Mouse (Mus musculus): ENCODE data around the gene Ccser2. TPM values are rescaled to one million over a fixed set of nuclear protein-coding genes. Genes with fewer than 3 reads are reported as not detected.
A peak's percentile ranks its signal among the peaks of the same experiment; 100 is the strongest.

The Ccser2 gene
- polyA plus RNA-seq, 1 experiment from 2014 or later, result 29.4 TPM

- no peak for DNase-seq (ENCODE audit: low spot score)
- H3K4me1 ChIP-seq, result peaks cover 6% of the 10 kb centered on the region; the same call in 1 of the 2 replicates
- 85% methylated on average over 7 of the region's 7 CpGs for WGBS
- no peaks in the 10 kb centered on the region for H3K27me3 ChIP-seq (ENCODE audit: insufficient read depth, poor library complexity, severe bottlenecking)
- no peak overlapping the region for H3K27ac ChIP-seq
- H3K9me3 ChIP-seq, result no peaks in the 10 kb centered on the region
- peaks cover 4% of the 10 kb centered on the region; the same call in 1 of the 2 replicates for H3K36me3 ChIP-seq
- H3K4me3 ChIP-seq, result no peak overlapping the region
Measured at GRCm38 (mm10) chr14:36890130-36890529, 78.4 kb downstream of the Ccser2 start.

GRCm38 (mm10) chr14:36885680-36886079 lies 82.9 kb downstream of the Ccser2 start:
- DNase-seq (ENCODE audit: low spot score), result no peak
- Histone ChIP-seq H3K27ac (no peak overlapping the region), H3K4me3 (no peak overlapping the region), H3K9me3 (no peaks in the 10 kb centered on the region), H3K27me3 (ENCODE audit: insufficient read depth, poor library complexity, severe bottlenecking) (no peaks in the 10 kb centered on the region), H3K36me3 (peaks cover 10% of the 10 kb centered on the region; the same call in 1 of the 2 replicates), H3K4me1 (no peaks in the 10 kb centered on the region)
- WGBS, result 91% methylated on average over 5 of the region's 5 CpGs

GRCm38 (mm10) chr14:36885117-36885516 lies 83.5 kb downstream of the Ccser2 start:
- H3K27ac ChIP-seq, result no peak overlapping the region
- H3K27me3 ChIP-seq (ENCODE audit: insufficient read depth, poor library complexity, severe bottlenecking), result no peaks in the 10 kb centered on the region
- no peaks in the 10 kb centered on the region for H3K4me1 ChIP-seq
- H3K36me3 ChIP-seq, result peaks cover 9% of the 10 kb centered on the region; the same call in 1 of the 2 replicates
- WGBS, result 90% methylated on average over 1 of the region's 1 CpGs
- no peak for DNase-seq (ENCODE audit: low spot score)
- no peaks in the 10 kb centered on the region for H3K9me3 ChIP-seq
- H3K4me3 ChIP-seq, result no peak overlapping the region

GRCm38 (mm10) chr14:36883576-36883975 lies 85.0 kb downstream of the Ccser2 start:
- no peaks in the 10 kb centered on the region for H3K27me3 ChIP-seq (ENCODE audit: insufficient read depth, poor library complexity, severe bottlenecking)
- 50% methylated on average over 3 of the region's 3 CpGs for WGBS
- DNase-seq (ENCODE audit: low spot score), result no peak
- H3K9me3 ChIP-seq, result no peaks in the 10 kb centered on the region
- peaks cover 17% of the 10 kb centered on the region for H3K36me3 ChIP-seq
- H3K4me3 ChIP-seq, result no peak overlapping the region
- no peaks in the 10 kb centered on the region for H3K4me1 ChIP-seq
- no peak overlapping the region for H3K27ac ChIP-seq

GRCm38 (mm10) chr14:36870257-36870656 lies 98.3 kb downstream of the Ccser2 start:
- Histone ChIP-seq H3K27me3 (ENCODE audit: insufficient read depth, poor library complexity, severe bottlenecking) (no peaks in the 10 kb centered on the region), H3K9me3 (no peaks in the 10 kb centered on the region), H3K4me3 (no peak overlapping the region), H3K4me1 (no peaks in the 10 kb centered on the region), H3K36me3 (no peaks in the 10 kb centered on the region), H3K27ac (no peak overlapping the region)
- no peak for DNase-seq (ENCODE audit: low spot score)
- WGBS, result 86% methylated on average over 6 of the region's 6 CpGs

DNA sequence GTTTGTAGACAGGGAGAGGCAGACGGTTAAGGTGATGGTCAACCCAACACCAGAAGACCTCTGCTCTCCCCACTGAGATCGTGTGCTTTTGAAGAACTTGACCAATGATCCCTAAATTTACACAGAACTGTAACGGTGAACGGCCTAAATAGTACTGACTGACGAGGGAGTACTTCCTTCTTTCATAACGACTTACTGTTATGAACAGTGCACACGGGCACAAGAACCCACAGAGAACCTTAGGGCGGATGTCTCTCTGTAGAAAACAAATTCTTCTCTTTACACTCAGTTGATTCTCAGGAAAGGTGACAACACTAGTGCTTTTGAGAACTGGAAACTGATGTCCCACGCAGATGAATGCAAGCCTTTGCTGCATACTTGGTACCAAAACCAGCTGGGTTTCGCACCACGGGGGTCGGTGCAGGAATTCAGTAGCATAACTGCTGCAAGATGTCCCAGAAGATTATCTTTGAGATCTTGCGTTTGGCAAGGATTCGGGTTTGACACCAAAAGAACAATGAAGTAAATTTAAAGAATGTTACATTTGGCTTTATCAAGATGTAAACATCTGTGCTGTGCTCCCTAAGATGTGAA lies 99.7 kb downstream of the Ccser2 start:
- Histone ChIP-seq H3K36me3 (no peaks in the 10 kb centered on the region), H3K4me1 (no peaks in the 10 kb centered on the region), H3K27me3 (ENCODE audit: insufficient read depth, poor library complexity, severe bottlenecking) (no peaks in the 10 kb centered on the region), H3K27ac (no peak overlapping the region), H3K4me3 (no peak overlapping the region), H3K9me3 (no peaks in the 10 kb centered on the region)
- DNase-seq (ENCODE audit: low spot score), result no peak
- 82% methylated on average over 14 of the region's 14 CpGs for WGBS

- WGBS, result 18% methylated on average over 6 of the region's 6 CpGs
- no peak for DNase-seq (ENCODE audit: low spot score)
Measured at GRCm38 (mm10) chr14:36866966-36867700, 101.4 kb downstream of the Ccser2 start.

DNA sequence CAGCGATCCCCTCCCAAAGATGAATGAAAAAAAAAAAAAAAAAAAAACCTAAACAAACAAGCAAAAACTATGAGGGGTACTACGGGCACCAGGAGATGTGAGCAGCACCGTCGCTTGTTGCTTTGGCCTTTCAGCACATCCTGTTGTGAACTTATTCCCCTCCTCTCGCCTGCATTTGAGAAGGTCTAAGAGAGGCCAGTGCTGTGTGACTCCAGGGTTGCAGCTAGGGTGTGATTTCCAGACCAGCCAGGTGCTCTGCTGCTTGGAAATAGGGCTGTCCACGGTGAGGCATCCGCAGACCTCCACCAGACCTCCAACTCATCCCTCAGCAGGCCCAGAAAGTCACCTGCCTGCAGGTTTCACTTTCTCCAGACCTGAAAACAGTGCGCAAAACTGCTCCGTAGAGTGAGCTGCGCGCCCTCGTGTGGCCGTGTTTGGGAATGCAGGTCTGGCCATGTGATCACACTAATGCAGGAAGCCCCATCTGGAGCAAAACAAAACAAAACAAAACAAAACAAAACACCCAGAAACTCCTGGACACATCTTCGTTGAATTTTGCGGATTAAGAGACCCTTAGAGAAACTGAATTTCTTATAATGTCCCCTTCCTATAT lies 104.6 kb downstream of the Ccser2 start:
- Histone ChIP-seq H3K4me3 (peak overlapping the region; percentile 35), H3K36me3 (no peaks in the 10 kb centered on the region), H3K27ac (no peak overlapping the region), H3K9me3 (no peaks in the 10 kb centered on the region), H3K4me1 (no peaks in the 10 kb centered on the region), H3K27me3 (ENCODE audit: insufficient read depth, poor library complexity, severe bottlenecking) (no peaks in the 10 kb centered on the region)
- peak; percentile 92 for DNase-seq (ENCODE audit: low spot score)
- WGBS, result 24% methylated on average over 15 of the region's 15 CpGs

More at GRCm38 (mm10) chr14:36866966-36867700, 101.4 kb downstream of the Ccser2 start:
- H3K36me3 ChIP-seq, result no peaks in the 10 kb centered on the region
- H3K27me3 ChIP-seq (ENCODE audit: insufficient read depth, poor library complexity, severe bottlenecking), result no peaks in the 10 kb centered on the region
- no peak overlapping the region for H3K4me3 ChIP-seq
- H3K4me1 ChIP-seq, result no peaks in the 10 kb centered on the region
- no peaks in the 10 kb centered on the region for H3K9me3 ChIP-seq
- no peak overlapping the region for H3K27ac ChIP-seq

DNA sequence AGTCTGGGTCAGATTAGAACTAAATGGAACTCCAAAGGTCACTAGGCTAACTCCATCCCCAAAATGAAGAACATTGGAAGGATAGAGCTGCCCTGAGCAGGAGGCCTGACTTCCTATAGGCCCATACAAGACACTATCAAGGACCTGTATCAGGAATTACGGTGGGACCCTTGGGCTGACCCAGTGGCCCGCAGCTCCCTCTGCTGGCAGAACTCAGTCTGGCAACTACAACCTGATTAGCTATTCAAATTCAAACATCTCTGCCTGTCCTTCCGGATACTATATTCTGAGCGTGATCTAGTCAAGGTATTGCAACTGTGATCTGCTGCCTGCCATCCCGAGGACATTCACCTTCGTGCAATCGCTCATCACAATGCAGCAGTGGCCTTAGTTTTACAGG lies 106.2 kb downstream of the Ccser2 start:
- WGBS, result 23% methylated on average over 7 of the region's 7 CpGs
- no peaks in the 10 kb centered on the region for H3K36me3 ChIP-seq
- no peak overlapping the region for H3K27ac ChIP-seq
- no peaks in the 10 kb centered on the region for H3K27me3 ChIP-seq (ENCODE audit: insufficient read depth, poor library complexity, severe bottlenecking)
- no peak overlapping the region for H3K4me3 ChIP-seq
- DNase-seq (ENCODE audit: low spot score), result no peak
- no peaks in the 10 kb centered on the region for H3K4me1 ChIP-seq
- no peaks in the 10 kb centered on the region for H3K9me3 ChIP-seq

DNA sequence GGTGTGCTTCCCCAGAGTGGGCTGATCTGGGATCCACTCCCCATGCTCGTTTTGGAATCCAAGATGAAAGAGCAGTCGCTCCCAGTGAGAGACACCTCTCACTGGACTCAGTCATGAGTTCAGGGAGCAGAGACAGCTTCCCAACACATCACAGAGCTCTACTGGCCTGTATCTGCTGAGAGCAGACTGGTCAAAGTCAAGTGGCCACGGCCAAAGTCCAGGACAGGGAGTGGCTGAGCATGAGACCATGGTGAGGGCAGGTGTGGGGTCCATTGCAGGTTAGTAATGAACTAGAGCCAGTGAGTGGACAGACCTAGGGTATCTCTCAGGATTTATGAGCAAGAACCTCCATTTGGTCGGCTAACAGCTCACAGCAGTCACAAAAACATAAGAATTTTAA lies 109.6 kb downstream of the Ccser2 start:
- no peak overlapping the region for H3K4me3 ChIP-seq
- H3K27ac ChIP-seq, result no peak overlapping the region
- H3K9me3 ChIP-seq, result no peaks in the 10 kb centered on the region
- H3K27me3 ChIP-seq (ENCODE audit: insufficient read depth, poor library complexity, severe bottlenecking), result no peaks in the 10 kb centered on the region
- WGBS, result 70% methylated on average over 4 of the region's 4 CpGs
- no peaks in the 10 kb centered on the region for H3K4me1 ChIP-seq
- DNase-seq (ENCODE audit: low spot score), result no peak
- no peaks in the 10 kb centered on the region for H3K36me3 ChIP-seq

GRCm38 (mm10) chr14:36852972-36853371 lies 115.6 kb downstream of the Ccser2 start:
- Histone ChIP-seq H3K4me1 (no peaks in the 10 kb centered on the region), H3K27me3 (ENCODE audit: insufficient read depth, poor library complexity, severe bottlenecking) (no peaks in the 10 kb centered on the region), H3K27ac (no peak overlapping the region), H3K4me3 (no peak overlapping the region), H3K36me3 (no peaks in the 10 kb centered on the region), H3K9me3 (no peaks in the 10 kb centered on the region)
- WGBS, result 62% methylated on average over 4 of the region's 4 CpGs
- DNase-seq (ENCODE audit: low spot score), result no peak

DNA sequence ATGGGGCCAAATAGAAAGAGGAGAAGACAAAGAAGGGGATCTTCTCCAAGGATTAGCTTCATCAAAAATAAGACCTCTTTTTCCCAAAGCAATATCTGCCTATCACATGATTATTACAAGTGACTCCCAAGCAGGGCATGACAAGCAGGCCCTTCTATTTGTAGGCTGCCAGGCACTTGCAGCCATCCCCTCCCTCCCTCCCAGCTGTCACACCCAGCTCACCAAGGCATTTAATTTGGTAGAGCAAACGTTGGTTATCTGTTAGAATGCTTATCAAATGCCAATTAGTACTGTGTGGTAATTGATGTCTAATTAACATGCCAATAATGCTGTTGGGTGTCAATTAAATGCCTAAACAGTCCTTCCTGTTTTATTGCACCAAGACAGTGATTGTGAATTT lies 119.7 kb downstream of the Ccser2 start:
- Histone ChIP-seq H3K9me3 (no peaks in the 10 kb centered on the region), H3K4me3 (no peak overlapping the region), H3K27me3 (ENCODE audit: insufficient read depth, poor library complexity, severe bottlenecking) (no peaks in the 10 kb centered on the region), H3K27ac (no peak overlapping the region), H3K4me1 (no peaks in the 10 kb centered on the region), H3K36me3 (no peaks in the 10 kb centered on the region)
- WGBS, result 13% methylated on average over 1 of the region's 1 CpGs
- no peak for DNase-seq (ENCODE audit: low spot score)
